Mouse (Mus musculus) heart, embryonic 11.5 days (tissue): ENCODE measurements around the gene Klc3. TPM values are rescaled to one million over a fixed set of nuclear protein-coding genes. Genes with fewer than 3 reads are reported as not detected.

Experiments used
- ATAC-seq: fragments of 200-750 bp; cut with Nextera tagmentation; replicated peaks from 2 replicates; pipeline ENCODE4 v1.8.0; 2017; ENCODE audit warnings: moderate library complexity; ENCODE audit not compliant: insufficient number of reproducible peaks, low FRiP score, low TSS enrichment
- H3K27ac ChIP-seq: fragments of 300-500 bp; sonication (generic); 2 replicates; pipeline ENCODE4 v1.5.1; 2014; ENCODE audit warnings: mild to moderate bottlenecking, low read depth, low read length
- H3K27me3 ChIP-seq: fragments of 300-500 bp; sonication (generic); 2 replicates; pipeline ENCODE4 v1.6.1; 2014; ENCODE audit warnings: mild to moderate bottlenecking, low read length, mixed read lengths; ENCODE audit not compliant: control insufficient read depth, insufficient read depth
- H3K36me3 ChIP-seq: fragments of 300-500 bp; sonication (generic); 2 replicates; pipeline ENCODE4 v1.6.1; 2014; ENCODE audit warnings: mild to moderate bottlenecking, low read length, moderate library complexity, mixed read lengths; ENCODE audit not compliant: control insufficient read depth, insufficient read depth
- H3K4me1 ChIP-seq: fragments of 300-500 bp; sonication (generic); 2 replicates; pipeline ENCODE4 v1.6.1; 2014; ENCODE audit warnings: low read length; ENCODE audit not compliant: control insufficient read depth, insufficient read depth
- H3K4me2 ChIP-seq: fragments of 300-500 bp; sonication (generic); 2 replicates; pipeline ENCODE4 v1.6.1; 2014; ENCODE audit warnings: mild to moderate bottlenecking, moderate library complexity
- H3K4me3 ChIP-seq: fragments of 300-500 bp; sonication (generic); 2 replicates; pipeline ENCODE4 v1.5.1; 2014; ENCODE audit warnings: low read depth, low read length
- H3K9ac ChIP-seq: fragments of 300-500 bp; sonication (generic); 2 replicates; pipeline ENCODE4 v1.6.1; 2014; ENCODE audit warnings: mild to moderate bottlenecking, low read depth, low read length, moderate library complexity
- H3K9me3 ChIP-seq: fragments of 300-500 bp; sonication (generic); replicated peaks from 2 replicates; pipeline ENCODE4 v1.6.1; 2016; ENCODE audit warnings: low read length; ENCODE audit not compliant: control insufficient read depth
- WGBS: fragments of 180-500 bp; shearing (Covaris S2); extraction: QIAGEN DNeasy Blood & Tissue Kit; methylation state at CpG from one replicate; pipeline ENCODE4 v1.1.7; 2014; ENCODE audit not compliant: insufficient replicate concordance; 5-methylcytosine and 5-hydroxymethylcytosine counted together
- polyA plus RNA-seq: library from polyadenylated mRNA; unstranded; fragments of >200 nt; fragmentation: Nextera tagmentation; extraction: Ambion mirVana; gene quantifications from 2 replicates; pipeline ENCODE4 v1.2.1, GENCODE M21; 2014

The Klc3 gene
- polyA plus RNA-seq, result 2.2 and 3.7 TPM in 2 replicates

DNA sequence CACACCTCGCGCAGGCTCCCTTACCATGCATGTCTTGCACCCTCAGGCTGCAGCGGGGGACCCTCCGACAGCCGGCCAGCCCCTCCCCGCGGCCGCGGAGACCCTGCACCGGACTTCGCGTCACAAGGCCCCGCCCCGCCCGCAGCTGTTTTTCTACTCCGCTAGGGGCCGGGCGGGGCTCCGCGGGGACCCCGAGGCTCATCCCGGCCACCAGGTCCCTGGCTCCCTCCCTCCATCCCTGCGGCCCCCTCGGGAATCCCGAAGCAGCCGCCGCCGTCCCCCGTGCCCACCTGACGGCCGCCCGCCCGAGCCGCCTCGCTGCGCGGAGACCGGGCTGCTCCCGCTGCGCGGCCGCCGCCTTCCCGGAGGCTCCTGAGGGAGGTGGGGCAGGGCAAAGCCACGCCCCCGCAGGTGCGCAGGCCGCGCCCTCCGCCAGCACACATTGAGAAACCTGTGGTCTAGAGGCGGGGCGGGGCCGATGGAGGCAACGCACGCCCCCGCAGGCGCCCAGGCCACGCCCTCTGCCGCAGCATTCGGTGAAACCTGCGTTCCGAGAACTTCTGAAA lies at the start of gene Klc3:
Gene Klc3, minus strand, starts transcription at position 374 of the 566 bp plus-strand sequence.
- Histone ChIP-seq H3K4me3 (peak within 1 kb of the TSS; percentile 72), H3K9me3 (peaks cover 5% of the 10 kb centered on the region), H3K4me1 (0 out of 2 replicates have a peak, but pooled peaks cover 8% of the 10 kb centered on the region), H3K27ac (no peak within 1 kb of the TSS), H3K4me2 (peak within 1 kb of the TSS; percentile 99), H3K9ac (peak within 1 kb of the TSS; percentile 65), H3K36me3 (no peaks in the 10 kb centered on the region), H3K27me3 (peaks cover 45% of the 10 kb centered on the region)
- WGBS, result under 1% methylated on average over 62 of the region's 62 CpGs
- peak; percentile 65; the same call in 1 of the 2 replicates for ATAC-seq

GRCm38 (mm10) chr7:19449165-19449564 lies 45.3 kb upstream of the Klc3 start:
- Histone ChIP-seq H3K4me1 (no peaks in the 10 kb centered on the region), H3K9ac (no peak overlapping the region), H3K27me3 (no peaks in the 10 kb centered on the region), H3K9me3 (no peaks in the 10 kb centered on the region), H3K36me3 (peaks cover 34% of the 10 kb centered on the region), H3K4me3 (no peak overlapping the region), H3K27ac (no peak overlapping the region), H3K4me2 (no peak overlapping the region)
- WGBS, result 86% methylated on average over 12 of the region's 12 CpGs
- ATAC-seq, result no peak

DNA sequence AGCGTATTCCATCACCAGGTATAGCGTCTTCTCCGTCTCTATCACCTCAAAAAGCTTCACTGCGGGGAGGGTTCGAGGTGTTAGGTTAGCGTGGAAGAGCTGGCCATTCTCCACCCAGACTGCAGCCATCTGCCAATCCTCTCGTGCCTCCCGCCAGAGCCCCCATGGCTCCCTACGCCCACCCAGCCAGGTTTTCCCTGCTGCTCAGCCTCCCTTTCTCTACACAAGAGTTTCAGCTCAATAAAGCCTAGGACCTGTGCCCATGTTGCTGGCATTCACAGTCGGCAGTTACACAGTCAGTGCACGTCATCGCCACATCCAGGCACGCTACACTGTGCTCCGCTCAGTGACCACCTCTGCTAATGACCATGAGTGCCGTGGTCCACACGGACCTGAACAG lies 43.8 kb upstream of the Klc3 start:
- H3K4me2 ChIP-seq, result no peak overlapping the region
- no peak overlapping the region for H3K27ac ChIP-seq
- H3K9me3 ChIP-seq, result no peaks in the 10 kb centered on the region
- ATAC-seq, result no peak
- H3K27me3 ChIP-seq, result no peaks in the 10 kb centered on the region
- H3K4me1 ChIP-seq, result no peaks in the 10 kb centered on the region
- H3K4me3 ChIP-seq, result no peak overlapping the region
- 91% methylated on average over 16 of the region's 16 CpGs for WGBS
- no peak overlapping the region for H3K9ac ChIP-seq
- peaks cover 40% of the 10 kb centered on the region for H3K36me3 ChIP-seq

GRCm38 (mm10) chr7:19444801-19445200 lies 40.9 kb upstream of the Klc3 start:
- Histone ChIP-seq H3K4me3 (no peak overlapping the region), H3K9ac (no peak overlapping the region), H3K27ac (no peak overlapping the region), H3K27me3 (no peaks in the 10 kb centered on the region), H3K4me1 (no peaks in the 10 kb centered on the region), H3K9me3 (no peaks in the 10 kb centered on the region), H3K4me2 (no peak overlapping the region), H3K36me3 (peaks cover 34% of the 10 kb centered on the region)
- 76% methylated on average over 12 of the region's 12 CpGs for WGBS
- ATAC-seq, result no peak

GRCm38 (mm10) chr7:19443344-19443743 lies 39.4 kb upstream of the Klc3 start:
- WGBS, result 41% methylated on average over 3 of the region's 3 CpGs
- Histone ChIP-seq H3K27ac (no peak overlapping the region), H3K4me2 (no peak overlapping the region), H3K27me3 (no peaks in the 10 kb centered on the region), H3K4me1 (no peaks in the 10 kb centered on the region), H3K4me3 (no peak overlapping the region), H3K9ac (no peak overlapping the region), H3K9me3 (no peaks in the 10 kb centered on the region), H3K36me3 (peaks cover 27% of the 10 kb centered on the region)
- ATAC-seq, result no peak

- WGBS, result 57% methylated on average over 9 of the region's 9 CpGs
- peaks cover 27% of the 10 kb centered on the region for H3K36me3 ChIP-seq
- H3K27me3 ChIP-seq, result no peaks in the 10 kb centered on the region
- H3K9me3 ChIP-seq, result no peaks in the 10 kb centered on the region
- H3K27ac ChIP-seq, result no peak overlapping the region
- no peak overlapping the region for H3K4me3 ChIP-seq
- no peaks in the 10 kb centered on the region for H3K4me1 ChIP-seq
- ATAC-seq, result no peak
- no peak overlapping the region for H3K9ac ChIP-seq
- no peak overlapping the region for H3K4me2 ChIP-seq
These were observed 37.7 kb upstream of the Klc3 start for GRCm38 (mm10) chr7:19441448-19442091.

GRCm38 (mm10) chr7:19437048-19437447 lies 33.1 kb upstream of the Klc3 start:
- Histone ChIP-seq H3K9me3 (no peaks in the 10 kb centered on the region), H3K27me3 (no peaks in the 10 kb centered on the region), H3K9ac (no peak overlapping the region), H3K4me3 (no peak overlapping the region), H3K4me1 (no peaks in the 10 kb centered on the region), H3K27ac (no peak overlapping the region), H3K36me3 (peaks cover 56% of the 10 kb centered on the region), H3K4me2 (no peak overlapping the region)
- ATAC-seq, result no peak
- WGBS, result 85% methylated on average over 9 of the region's 9 CpGs

DNA sequence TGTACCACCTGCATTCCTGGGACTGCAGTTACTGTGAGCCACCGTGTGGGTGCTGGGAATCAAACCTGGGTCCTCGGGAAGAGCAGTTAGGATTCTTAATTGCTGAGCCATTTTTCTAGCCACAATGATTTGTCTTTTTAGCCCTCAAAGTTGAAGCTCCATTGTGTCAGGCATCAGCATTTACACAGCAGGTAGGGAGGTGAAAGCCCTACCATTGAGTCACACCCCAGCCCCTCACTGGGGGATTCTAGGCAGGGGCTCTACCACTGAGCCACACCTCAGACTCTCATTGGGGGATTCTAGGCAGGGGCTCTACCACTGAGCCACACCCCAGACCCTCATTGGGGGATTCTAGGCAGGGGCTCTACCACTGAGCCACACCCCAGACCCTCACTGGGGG lies 32.4 kb upstream of the Klc3 start:
- no peak overlapping the region for H3K4me3 ChIP-seq
- no peak overlapping the region for H3K4me2 ChIP-seq
- peaks cover 52% of the 10 kb centered on the region for H3K36me3 ChIP-seq
- H3K4me1 ChIP-seq, result no peaks in the 10 kb centered on the region
- H3K27ac ChIP-seq, result no peak overlapping the region
- H3K9ac ChIP-seq, result no peak overlapping the region
- WGBS, result 86% methylated on average over 2 of the region's 2 CpGs
- no peaks in the 10 kb centered on the region for H3K27me3 ChIP-seq
- H3K9me3 ChIP-seq, result no peaks in the 10 kb centered on the region
- ATAC-seq, result no peak

- WGBS, result 97% methylated on average over 2 of the region's 2 CpGs
- H3K9ac ChIP-seq, result no peak overlapping the region
- no peak for ATAC-seq
These were observed 28.6 kb upstream of the Klc3 start for GRCm38 (mm10) chr7:19432475-19432874.

More at GRCm38 (mm10) chr7:19432475-19432874, 28.6 kb upstream of the Klc3 start:
- Histone ChIP-seq H3K27me3 (no peaks in the 10 kb centered on the region), H3K4me2 (no peak overlapping the region), H3K27ac (no peak overlapping the region), H3K4me3 (no peak overlapping the region), H3K9me3 (no peaks in the 10 kb centered on the region), H3K36me3 (peaks cover 76% of the 10 kb centered on the region), H3K4me1 (no peaks in the 10 kb centered on the region)
